Mouse (Mus musculus) liver, postnatal 0 days (tissue): Measurements from ENCODE around the gene Ddc.

Experiments used
- CTCF ChIP-seq: sonication (generic); IDR thresholded peaks from 2 replicates; pipeline ENCODE4 v1.5.1; 2016; ENCODE audit warnings: antibody characterized with exemption, low read depth
- EP300 ChIP-seq: IDR thresholded peaks from 2 replicates; pipeline ENCODE4 v1.6.1; 2016; ENCODE audit warnings: antibody characterized with exemption, low read depth, mild to moderate bottlenecking

GRCm38 (mm10) chr11:11931688-11932087 lies 33.7 kb upstream of the Ddc start:
- no peak for TF ChIP-seq CTCF
- no peak for TF ChIP-seq EP300
